Mouse (Mus musculus): ENCODE measurements around the gene Ptf1a.

DNA sequence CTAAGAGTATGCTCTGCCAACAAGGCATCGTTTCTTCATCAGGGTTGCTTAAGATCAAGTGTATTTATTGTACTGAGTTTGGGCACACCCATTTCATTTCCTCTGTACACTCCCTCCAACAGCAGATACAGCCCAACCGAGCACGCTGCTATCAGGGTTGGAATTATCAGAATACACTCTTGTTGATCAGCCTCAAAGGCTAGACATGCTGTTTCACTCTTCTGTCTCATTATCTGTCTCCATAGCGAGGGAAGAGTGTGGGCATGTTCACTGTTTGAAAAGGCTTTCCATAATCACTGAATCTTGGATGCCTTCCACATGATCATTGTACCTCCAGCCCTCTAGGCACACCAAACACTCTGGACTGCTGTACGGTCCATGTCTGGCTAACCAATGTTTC, 40.1 kb upstream of the Ptf1a start:
- no peak for TF ChIP-seq CTCF (IDR thresholded peaks at IDR 0.05; ENCODE audit: control insufficient read depth, insufficient read depth, insufficient read length)
- no peak for TF ChIP-seq USF1 (IDR thresholded peaks at IDR 0.05; ENCODE audit: low read depth)

Measured in C2C12 (cell line).